Mouse (Mus musculus) thymus, postnatal 4 days (tissue): ENCODE measurements around the gene Sgsm2.
A peak's percentile ranks its signal among the peaks of the same experiment; 100 is the strongest.

Experiments used
- DNase-seq: peaks from one replicate; pipeline ENCODE4 v3.0.0; 2021

Sgsm2 gene

GRCm38 (mm10) chr11:74881979-74882378 is 14.9 kb downstream of the Sgsm2 start:
- DNase-seq: no peak

GRCm38 (mm10) chr11:74880999-74881398 is 15.9 kb downstream of the Sgsm2 start:
- no peak for DNase-seq

GRCm38 (mm10) chr11:74876801-74877200 is 20.1 kb downstream of the Sgsm2 start:
- peak; percentile 52 for DNase-seq

- DNase-seq: no peak
Measured at GRCm38 (mm10) chr11:74874630-74875029, 22.2 kb downstream of the Sgsm2 start.

GRCm38 (mm10) chr11:74870991-74871622 is 25.8 kb downstream of the Sgsm2 start:
- DNase-seq: peak; percentile 27

- no peak for DNase-seq
Measured at GRCm38 (mm10) chr11:74870544-74870943, 26.3 kb downstream of the Sgsm2 start.

GRCm38 (mm10) chr11:74869603-74870002 is 27.3 kb downstream of the Sgsm2 start:
- DNase-seq: no peak

- DNase-seq: no peak
Measured at GRCm38 (mm10) chr11:74868046-74868760, 28.7 kb downstream of the Sgsm2 start.

GRCm38 (mm10) chr11:74867181-74867580 is 29.7 kb downstream of the Sgsm2 start:
- no peak for DNase-seq

GRCm38 (mm10) chr11:74866640-74867039 is 30.2 kb downstream of the Sgsm2 start:
- DNase-seq: no peak

GRCm38 (mm10) chr11:74865252-74865651 is 31.6 kb downstream of the Sgsm2 start:
- DNase-seq: no peak

- no peak for DNase-seq
Measured at GRCm38 (mm10) chr11:74864421-74864820, 32.4 kb downstream of the Sgsm2 start.

- no peak for DNase-seq
Measured at GRCm38 (mm10) chr11:74863471-74863870, 33.4 kb downstream of the Sgsm2 start.

- DNase-seq: no peak
Measured at GRCm38 (mm10) chr11:74862129-74862528, 34.7 kb downstream of the Sgsm2 start.

GRCm38 (mm10) chr11:74857756-74858155 is 39.1 kb downstream of the Sgsm2 start:
- DNase-seq: no peak

- DNase-seq: no peak
Measured at GRCm38 (mm10) chr11:74850998-74851661, 45.7 kb downstream of the Sgsm2 start.

GRCm38 (mm10) chr11:74847919-74848521 is 48.8 kb downstream of the Sgsm2 start:
- DNase-seq: peak; percentile 91

- DNase-seq: no peak
Measured at GRCm38 (mm10) chr11:74845784-74846183, 51.1 kb downstream of the Sgsm2 start.

- no peak for DNase-seq
Measured at GRCm38 (mm10) chr11:74843761-74844160, 53.1 kb downstream of the Sgsm2 start.

GRCm38 (mm10) chr11:74843435-74843714 is 53.5 kb downstream of the Sgsm2 start:
- no peak for DNase-seq

GRCm38 (mm10) chr11:74842656-74843434 is 54.0 kb downstream of the Sgsm2 start:
- DNase-seq: no peak

- DNase-seq: no peak
Measured at GRCm38 (mm10) chr11:74842045-74842444, 54.8 kb downstream of the Sgsm2 start.

GRCm38 (mm10) chr11:74841366-74841765 is 55.5 kb downstream of the Sgsm2 start:
- DNase-seq: no peak
